Mouse (Mus musculus) embryonic stem cell, embryonic (primary cell): Measurements from ENCODE around the gene Kif1b.

Source experiments
- CTCF ChIA-PET, 4 experiments: fragments of 300-600 bp in 2 of 4; fragments of 350-600 bp in 2 of 4; sonication (Branson Sonifier 250); formaldehyde crosslinking; loops; one replicate each; lab custom pipeline; 2022; ENCODE audit warnings: inconsistent platforms in 2 of 4; lab: Charles Lee
- POLR2A ChIA-PET, 4 experiments: fragments of 300-600 bp in 2 of 4; fragments of 350-600 bp in 2 of 4; sonication (Branson Sonifier 250); formaldehyde crosslinking; loops; one replicate each; lab custom pipeline; 2022; ENCODE audit warnings: antibody characterized with exemption in 4 of 4, inconsistent platforms in 1 of 4; lab: Charles Lee

Kif1b gene

DNA sequence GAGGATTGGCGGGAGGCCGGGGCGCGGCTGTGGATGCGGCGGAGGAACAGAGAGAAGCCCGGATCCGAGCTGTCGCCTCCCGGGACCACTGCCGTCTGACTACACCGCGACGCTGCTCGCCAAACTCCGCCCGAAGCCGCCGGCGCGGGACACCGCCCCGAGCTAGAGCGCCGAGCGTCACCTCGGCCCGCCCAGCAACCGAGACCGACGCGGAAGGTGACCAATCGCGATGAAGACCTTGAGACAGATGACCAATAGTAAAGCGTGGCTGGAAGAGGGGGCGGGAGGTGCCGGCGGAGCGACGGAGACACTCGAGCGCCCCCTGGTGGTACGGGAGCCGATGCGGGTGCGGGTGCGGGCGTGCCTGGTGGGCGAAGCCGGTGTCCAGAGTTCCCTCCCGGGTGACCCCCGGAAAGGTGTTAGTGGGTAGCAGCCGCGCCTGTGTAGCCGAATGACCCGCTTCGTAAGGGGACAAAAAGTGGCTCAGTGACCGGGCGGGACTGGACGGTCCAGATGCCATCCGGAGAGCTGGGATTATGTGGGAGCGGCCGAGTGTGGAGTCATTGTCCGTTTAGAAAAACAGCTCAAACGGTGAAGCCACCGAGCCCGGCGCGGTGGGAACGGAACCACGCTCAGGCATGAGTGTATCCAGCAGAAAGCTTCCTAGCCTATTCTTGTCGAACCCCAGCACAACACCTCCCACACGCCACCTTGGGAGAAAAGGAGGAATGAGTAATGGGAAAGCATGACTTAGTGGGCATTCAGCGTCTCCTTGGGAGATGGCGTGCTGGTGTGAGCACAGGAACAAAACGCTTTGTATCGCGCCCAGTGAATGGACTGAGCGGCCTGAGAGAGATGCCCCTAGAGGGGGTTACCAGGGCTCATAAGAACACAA is at the start of gene Kif1b:
Gene Kif1b, minus strand, starts transcription at position 98 of the 895 bp plus-strand sequence.
- CTCF ChIA-PET: interaction anchor here (0.5 to 2.5 kb wide), 45 partner anchors 9 to 1059 kb away, joined by 3 to 10 read pairs (median 4); no protein-coding TSS in a partner anchor
- POLR2A ChIA-PET: interaction anchor here (0.5 to 2.9 kb wide), 38 partner anchors 9 to 779 kb away, joined by 3 to 14 read pairs (median 3); partner anchors contain the start of genes Cenps (in 1 of the 4) and Gpr157 (in 1 of the 4)

DNA sequence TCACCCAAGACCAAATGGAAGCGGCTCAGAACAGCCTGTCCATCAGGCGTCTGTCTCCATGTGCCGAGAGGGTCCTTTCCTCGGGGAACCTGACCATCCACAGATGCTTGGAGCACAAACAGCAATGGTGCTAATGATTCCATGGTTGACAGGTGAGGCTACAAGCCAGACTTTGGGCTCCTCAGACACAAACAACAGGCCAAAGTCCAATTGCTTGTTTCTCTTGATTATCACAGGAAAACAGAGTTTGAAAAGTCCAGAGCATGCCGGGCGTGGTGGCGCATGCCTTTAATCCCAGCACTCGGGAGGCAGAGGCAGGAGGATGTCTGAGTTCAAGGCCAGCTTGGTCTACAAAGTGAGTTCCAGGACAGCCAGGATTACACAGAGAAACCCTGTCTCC is 47.2 kb upstream of the Kif1b start:
- ChIA-PET CTCF (no interaction called here), POLR2A (interaction anchor here in 1 of 4 experiments (1.0 kb wide), 1 partner anchor 12 kb away, joined by 3 read pairs; no protein-coding TSS in a partner anchor)

DNA sequence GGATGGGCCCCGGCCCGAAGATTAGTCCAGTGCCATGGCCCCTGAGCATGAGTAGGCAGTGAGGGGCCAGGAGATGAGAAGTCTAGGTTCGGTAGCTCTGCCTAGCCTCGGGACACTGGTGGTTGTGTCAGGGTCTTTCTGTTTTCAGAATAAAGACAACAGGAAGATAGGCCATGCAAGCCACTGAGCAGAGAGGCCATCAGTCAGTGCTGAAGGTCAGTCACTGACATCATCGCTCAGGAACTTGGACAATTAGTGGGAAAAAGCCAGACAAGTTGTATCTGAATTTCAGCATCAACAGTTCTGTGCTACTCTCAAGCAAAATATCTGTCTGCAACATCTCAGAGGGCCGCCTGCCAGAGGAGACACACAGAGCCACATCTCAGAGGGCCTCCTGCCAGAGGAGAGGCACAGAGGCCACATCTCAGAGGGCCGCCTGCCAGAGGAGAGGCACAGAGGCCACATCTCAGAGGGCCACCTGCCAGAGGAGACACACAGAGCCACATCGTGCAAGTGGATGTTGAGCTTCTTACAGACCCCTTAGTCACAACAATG is 44.2 kb upstream of the Kif1b start:
- ChIA-PET POLR2A (interaction anchor here in 2 of 4 experiments (1.1 to 1.7 kb wide), 3 partner anchors 8 to 94 kb away, joined by 3 to 6 read pairs (median 4); no protein-coding TSS in a partner anchor), CTCF (interaction anchor here in 2 of 4 experiments (0.6 to 1.7 kb wide), 3 partner anchors 21 to 75 kb away, joined by 3 to 10 read pairs (median 3); no protein-coding TSS in a partner anchor)

DNA sequence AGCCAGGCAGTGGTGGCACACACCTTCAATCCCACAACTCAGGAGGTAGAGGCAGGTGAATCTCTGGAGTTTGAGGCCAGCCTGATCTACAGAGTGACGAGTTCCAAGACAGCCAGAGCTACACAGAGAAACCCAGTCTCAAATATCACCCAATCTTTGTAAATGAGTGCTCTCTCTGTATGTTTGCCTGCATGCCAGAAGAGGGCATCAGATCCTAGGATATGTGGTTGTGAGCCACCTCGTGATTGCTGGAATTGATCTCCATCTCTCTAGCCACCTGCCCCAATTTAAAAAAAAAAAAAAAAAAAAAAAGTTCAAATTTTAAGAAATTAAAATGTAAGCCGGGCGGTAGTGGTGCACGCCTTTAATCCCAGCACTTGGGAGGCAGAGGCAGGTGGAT is 41.5 kb upstream of the Kif1b start:
- ChIA-PET POLR2A (interaction anchor here in 2 of 4 experiments (0.6 to 1.8 kb wide), 4 partner anchors 8 to 139 kb away, joined by 3 to 6 read pairs (median 4); no protein-coding TSS in a partner anchor), CTCF (interaction anchor here in 2 of 4 experiments (0.6 to 1.0 kb wide), 2 partner anchors 97 to 381 kb away, joined by 3 read pairs; no protein-coding TSS in a partner anchor)

DNA sequence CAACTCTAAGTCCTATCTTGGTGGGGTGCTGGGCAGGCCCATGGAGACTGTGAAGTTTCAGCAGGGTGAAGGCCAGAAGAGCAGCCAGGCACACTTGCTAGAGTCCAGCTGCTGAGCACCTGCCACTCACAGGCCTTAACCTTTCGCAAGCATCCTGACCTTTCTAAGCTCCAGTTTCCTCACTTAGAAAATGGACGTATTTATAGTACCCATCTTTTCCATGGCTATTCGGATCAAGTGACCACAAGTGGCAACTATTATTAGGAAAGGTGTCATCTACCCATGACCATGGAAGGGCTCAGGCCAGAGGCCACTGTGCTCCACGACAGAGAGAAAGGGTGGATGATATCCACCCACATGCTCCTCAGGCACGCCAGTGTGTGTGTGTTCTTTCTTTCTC is 38.4 kb upstream of the Kif1b start:
- POLR2A ChIA-PET: interaction anchor here in 2 of 4 experiments (0.7 to 1.3 kb wide), 2 partner anchors 15 to 515 kb away, joined by 3 read pairs; no protein-coding TSS in a partner anchor
- CTCF ChIA-PET: no interaction called here

DNA sequence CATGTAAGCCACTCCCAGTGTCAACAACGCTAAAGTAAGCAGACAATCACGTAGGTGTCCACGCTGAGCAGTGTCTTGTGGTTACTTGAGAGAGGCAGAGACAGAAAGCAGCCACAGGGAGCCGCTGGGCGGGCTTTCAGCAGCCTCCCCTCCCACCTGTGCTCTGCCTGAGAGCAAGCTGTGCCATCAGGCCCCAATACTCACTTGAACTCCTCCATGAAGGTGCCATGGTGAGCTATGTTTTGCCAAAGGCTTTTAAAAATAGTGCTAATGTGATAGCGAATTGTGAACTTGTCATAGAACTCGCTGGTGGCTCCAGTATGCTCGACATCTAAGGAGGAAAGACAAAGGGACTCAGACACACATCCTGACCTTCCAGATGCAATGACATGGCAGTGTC is 36.8 kb upstream of the Kif1b start:
- ChIA-PET POLR2A (interaction anchor here in 1 of 4 experiments (0.7 to 1.5 kb wide), 2 partner anchors 33 to 36 kb away, joined by 3 to 4 read pairs; no protein-coding TSS in a partner anchor), CTCF (interaction anchor here in 3 of 4 experiments (0.6 to 2.0 kb wide), 3 partner anchors 19 to 294 kb away, joined by 3 to 5 read pairs (median 3); partner anchors contain the start of gene Kif1b (in 1 of the 3))

DNA sequence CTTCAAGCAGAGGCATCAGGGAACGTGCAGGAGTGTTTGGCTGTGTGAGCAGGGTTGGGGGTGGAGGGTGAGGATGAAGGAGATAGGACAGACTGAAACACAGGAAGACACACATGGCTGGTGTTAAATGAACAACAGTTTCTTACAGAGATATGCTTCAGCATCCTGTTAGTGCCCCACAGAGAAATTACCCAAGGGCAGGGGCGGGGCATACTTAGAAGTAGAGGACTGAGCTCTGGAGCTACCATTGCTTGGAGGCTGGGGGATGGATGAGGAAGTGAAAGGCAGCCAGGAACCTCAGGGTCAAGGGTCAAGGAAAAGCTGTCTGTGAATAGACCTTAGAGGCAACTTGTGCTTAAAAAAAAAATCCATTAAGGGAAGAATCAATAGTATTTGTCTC is 33.2 kb upstream of the Kif1b start:
- ChIA-PET POLR2A (interaction anchor here in 2 of 4 experiments (0.7 to 1.9 kb wide), 6 partner anchors 8 to 531 kb away, joined by 3 to 6 read pairs (median 4); no protein-coding TSS in a partner anchor), CTCF (no interaction called here)

DNA sequence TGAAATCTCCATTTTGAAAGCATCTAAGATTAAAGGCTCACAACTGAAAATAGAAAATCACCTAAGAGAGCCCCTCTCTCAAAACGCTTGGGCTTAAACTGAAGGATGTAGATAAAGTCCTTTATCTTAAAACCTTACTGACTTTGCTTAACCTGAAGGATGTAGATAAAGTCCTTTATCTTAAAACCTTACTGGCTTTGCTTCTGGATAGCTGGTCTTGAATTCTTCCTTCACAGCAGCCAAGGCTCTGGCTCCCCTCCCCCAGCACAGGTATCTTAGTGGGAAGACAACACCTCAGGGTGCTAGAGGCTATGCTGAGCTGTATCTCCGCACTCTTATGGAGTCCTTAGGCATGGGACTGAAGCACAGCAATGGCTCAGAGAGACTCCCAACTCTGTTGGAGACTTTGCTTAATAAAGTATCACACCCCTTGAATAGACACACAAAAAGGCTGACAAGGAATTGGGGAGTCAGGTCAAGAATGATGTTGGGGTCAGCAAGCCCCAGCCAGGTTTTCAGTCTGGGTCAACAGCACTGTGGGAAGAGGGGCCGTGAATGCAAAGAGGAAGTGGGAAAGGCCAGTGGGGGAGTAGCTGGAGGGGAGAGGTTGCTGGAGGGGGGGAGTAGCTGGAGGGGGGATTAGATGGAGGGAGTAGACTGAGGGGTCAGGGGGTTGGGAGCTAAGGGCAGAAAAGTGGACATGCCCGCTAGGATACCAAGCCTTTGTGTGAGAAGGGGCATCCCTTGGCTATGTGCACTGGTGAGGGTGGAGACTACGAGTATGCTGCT is 32.1 kb upstream of the Kif1b start:
- ChIA-PET CTCF (interaction anchor here in 1 of 4 experiments (0.6 to 1.1 kb wide), 2 partner anchors 196 to 533 kb away, joined by 5 to 7 read pairs; no protein-coding TSS in a partner anchor), POLR2A (interaction anchor here in 2 of 4 experiments (0.6 to 1.9 kb wide), 6 partner anchors 9 to 550 kb away, joined by 3 to 6 read pairs (median 4); partner anchors contain the start of gene Kif1b (in 1 of the 2))

DNA sequence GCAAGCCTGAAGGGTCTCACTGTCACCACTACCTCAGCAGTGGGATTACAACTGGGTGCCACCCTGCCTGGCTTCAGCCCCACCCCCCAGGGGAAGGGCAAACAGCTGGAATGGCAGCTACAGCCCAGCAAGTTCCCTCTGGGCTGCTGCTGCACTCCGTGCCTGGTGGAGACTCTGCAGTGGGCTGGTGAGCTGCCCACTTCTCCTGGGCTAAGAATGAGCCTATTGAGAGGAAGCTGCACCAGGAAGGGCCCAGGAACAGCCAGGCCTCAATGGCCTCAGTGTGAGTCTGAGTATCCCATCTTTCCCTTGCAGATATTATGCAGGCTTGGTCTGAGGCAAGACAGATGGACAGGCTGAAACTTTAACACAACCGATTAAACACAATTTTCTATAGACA is 30.6 kb upstream of the Kif1b start:
- ChIA-PET POLR2A (interaction anchor here in 1 of 4 experiments (0.9 to 1.1 kb wide), 2 partner anchors 9 to 13 kb away, joined by 3 read pairs; no protein-coding TSS in a partner anchor), CTCF (no interaction called here)

DNA sequence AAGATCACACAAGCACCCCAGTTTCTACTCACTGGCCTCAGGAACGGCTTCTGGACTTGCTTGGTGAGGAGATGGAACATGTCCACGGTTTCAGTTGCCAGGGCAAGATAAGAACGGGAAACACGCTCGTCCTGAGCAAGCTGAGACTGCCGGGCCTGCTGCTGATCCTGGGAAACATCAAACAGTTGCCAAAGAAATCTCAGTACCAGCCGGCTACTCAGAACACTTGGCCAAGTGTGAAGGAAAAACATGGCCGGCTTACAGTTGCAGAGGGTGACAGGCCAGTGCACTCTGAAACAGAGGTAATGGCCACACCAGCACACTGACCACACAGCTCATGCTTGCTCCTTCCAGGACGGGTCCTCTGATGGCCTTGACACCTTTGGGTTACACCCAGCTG is 29.9 kb upstream of the Kif1b start:
- POLR2A ChIA-PET: interaction anchor here in 1 of 4 experiments (0.6 kb wide), 1 partner anchor 248 kb away, joined by 10 read pairs; no protein-coding TSS in a partner anchor

DNA sequence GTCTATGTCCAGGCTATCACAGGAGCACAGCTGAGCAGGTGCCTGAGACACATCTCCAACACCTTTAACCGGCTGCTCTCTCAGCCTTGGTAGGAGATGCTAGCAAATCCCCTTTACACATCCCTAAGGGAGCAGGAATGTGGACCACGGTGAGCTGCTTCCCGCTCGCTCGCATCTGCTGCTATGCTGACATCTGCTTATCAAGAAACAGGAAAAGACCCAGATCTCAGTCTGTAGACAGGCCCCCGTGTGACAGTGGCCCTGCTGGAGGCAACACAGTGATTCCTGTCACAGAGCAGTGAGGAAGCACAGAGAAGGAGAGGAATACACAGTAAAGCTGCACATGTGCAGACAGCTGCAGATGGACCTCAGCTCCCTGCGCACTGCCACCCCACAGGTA is 28.8 kb upstream of the Kif1b start:
- ChIA-PET CTCF (interaction anchor here in 3 of 4 experiments (0.7 to 1.2 kb wide), 3 partner anchors 29 to 141 kb away, joined by 3 to 4 read pairs (median 3); partner anchors contain the start of genes Kif1b (in 1 of the 3) and Tmem274 (in 1 of the 3)), POLR2A (interaction anchor here in 1 of 4 experiments (0.6 to 1.3 kb wide), 3 partner anchors 15 to 89 kb away, joined by 3 to 4 read pairs (median 3); partner anchors contain the start of gene Kif1b)

More for the DNA sequence above, 29.9 kb upstream of the Kif1b start:
- CTCF ChIA-PET: no interaction called here

DNA sequence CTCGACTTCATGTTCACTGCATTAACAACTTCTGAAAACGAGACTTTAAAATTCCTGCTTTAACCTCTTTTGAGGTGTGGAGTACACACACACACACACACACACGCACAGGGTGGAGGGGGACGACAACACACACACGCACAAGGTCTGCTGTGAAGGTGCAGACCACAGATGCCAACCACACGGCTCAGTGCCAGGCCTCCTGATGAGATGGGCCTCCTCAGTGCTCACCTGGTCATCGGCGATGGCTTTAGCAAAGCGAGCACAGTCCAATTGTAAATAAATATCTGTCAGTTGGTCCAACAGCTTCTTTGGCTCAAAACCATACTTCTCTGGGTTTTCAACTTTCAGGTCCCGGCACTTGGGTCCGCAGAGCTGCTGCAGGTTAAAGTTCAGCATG is 27.4 kb upstream of the Kif1b start:
- ChIA-PET POLR2A (interaction anchor here in 1 of 4 experiments (0.5 to 0.9 kb wide), 2 partner anchors 9 to 206 kb away, joined by 3 to 4 read pairs; no protein-coding TSS in a partner anchor), CTCF (no interaction called here)

DNA sequence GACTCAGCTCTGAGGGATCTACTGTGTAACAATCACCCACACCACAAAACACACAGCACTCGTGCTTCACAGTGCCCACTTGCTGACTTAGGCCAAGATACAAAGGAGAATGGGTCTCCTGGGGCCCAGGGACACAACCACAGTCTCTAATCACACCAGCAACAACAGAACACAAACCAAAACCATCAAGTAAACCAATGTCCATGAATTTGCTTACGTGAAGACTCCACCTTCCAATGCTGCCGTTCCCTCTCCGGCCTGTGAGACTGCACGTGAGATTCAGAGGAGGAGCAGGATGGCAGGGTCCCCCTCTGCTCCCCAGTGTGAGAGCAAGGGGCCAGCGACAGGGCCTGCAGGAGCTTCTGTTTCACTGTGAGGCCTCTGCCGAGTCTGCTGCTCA is 25.2 kb upstream of the Kif1b start:
- POLR2A ChIA-PET: interaction anchor here in 1 of 4 experiments (1.6 kb wide), 1 partner anchor 10 kb away, joined by 5 read pairs; no protein-coding TSS in a partner anchor
- CTCF ChIA-PET: interaction anchor here in 2 of 4 experiments (1.2 to 1.6 kb wide), 2 partner anchors 25 to 188 kb away, joined by 3 to 5 read pairs; partner anchors contain the start of gene Kif1b (in 1 of the 2)

DNA sequence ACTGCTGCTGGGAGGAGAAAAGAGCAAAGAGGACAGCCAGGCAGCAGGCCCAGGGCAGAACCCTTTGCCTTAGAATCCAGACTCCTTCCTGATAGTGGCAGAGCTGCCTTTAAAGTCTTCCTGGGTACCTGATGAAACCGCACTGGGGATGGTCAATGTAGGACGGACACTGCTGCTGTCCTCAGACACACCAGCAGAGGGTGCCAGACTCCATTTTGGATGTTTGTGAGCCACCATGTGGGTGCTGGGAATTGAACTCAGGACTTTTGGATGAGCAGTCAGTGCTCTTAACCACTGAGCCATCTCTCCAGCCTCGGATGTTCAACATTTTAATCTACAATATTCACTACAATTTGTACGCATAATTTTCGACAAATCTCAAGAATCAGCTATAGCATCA is 23.0 kb upstream of the Kif1b start:
- CTCF ChIA-PET: interaction anchor here in 2 of 4 experiments (0.7 to 1.5 kb wide), 3 partner anchors 22 to 29 kb away, joined by 3 to 5 read pairs (median 5); partner anchors contain the start of gene Kif1b (in 1 of the 2)
- POLR2A ChIA-PET: interaction anchor here in 3 of 4 experiments (1.0 to 1.8 kb wide), 6 partner anchors 11 to 607 kb away, joined by 3 to 5 read pairs (median 4); partner anchors contain the start of gene Kif1b (in 1 of the 3)

DNA sequence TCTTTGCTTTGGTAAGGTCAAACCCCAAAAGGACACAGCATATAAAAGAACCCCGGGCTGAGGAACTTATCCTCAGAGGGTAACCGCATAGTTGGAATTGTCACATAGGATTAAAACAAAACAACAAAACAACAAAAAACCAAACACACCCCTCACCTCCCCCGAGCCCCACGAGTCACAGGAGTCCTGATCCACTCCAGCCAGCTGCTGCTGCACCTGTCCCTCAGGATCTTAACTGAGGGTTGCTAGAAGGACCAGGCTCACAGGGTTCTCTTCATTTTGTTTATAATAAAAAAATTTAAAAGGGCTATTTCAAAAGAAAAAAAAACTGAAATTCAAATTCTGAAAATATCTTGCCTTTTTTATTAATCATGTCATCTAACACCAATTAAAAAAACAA is 21.2 kb upstream of the Kif1b start:
- CTCF ChIA-PET: no interaction called here
- POLR2A ChIA-PET: interaction anchor here in 3 of 4 experiments (0.6 to 1.8 kb wide), 4 partner anchors 10 to 762 kb away, joined by 3 to 5 read pairs (median 3); partner anchors contain the start of gene Kif1b (in 1 of the 3)

DNA sequence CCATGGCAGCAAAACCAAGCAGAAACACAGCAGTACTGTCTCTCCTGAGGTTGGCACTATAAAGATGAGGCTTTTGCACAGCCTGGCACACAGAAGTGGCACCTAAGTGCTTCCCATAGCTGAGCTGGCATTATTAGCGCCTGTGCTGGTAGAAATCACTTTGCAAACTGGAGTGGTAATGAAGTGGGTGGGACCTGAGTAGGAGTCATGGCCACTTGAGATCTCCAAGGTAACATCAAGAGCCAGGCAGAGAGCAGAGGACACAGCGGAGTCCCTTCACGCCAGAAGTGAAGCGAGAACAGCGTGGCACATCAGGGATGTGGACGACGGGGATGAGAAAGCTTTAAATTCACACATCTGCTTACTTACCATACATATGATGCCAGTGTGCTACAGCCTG is 19.8 kb upstream of the Kif1b start:
- CTCF ChIA-PET: interaction anchor here in 2 of 4 experiments (1.0 to 2.4 kb wide), 2 partner anchors 17 to 183 kb away, joined by 3 to 9 read pairs; no protein-coding TSS in a partner anchor
- POLR2A ChIA-PET: interaction anchor here in 1 of 4 experiments (1.3 kb wide), 1 partner anchor 21 kb away, joined by 4 read pairs; no protein-coding TSS in a partner anchor
